Mouse (Mus musculus) layer of hippocampus, postnatal 10 days (tissue): Measurements from ENCODE around the gene 1700008O03Rik. TPM values are rescaled to one million over a fixed set of nuclear protein-coding genes. Genes with fewer than 3 reads are reported as not detected.
A peak's percentile ranks its signal among the peaks of the same experiment; 100 is the strongest.

ENCODE experiments used
- DNase-seq, 2 experiments: peaks; one replicate each; pipeline ENCODE4 v3.0.0; 2021; ENCODE audit warnings: low spot score in 2 of 2
- long read RNA-seq: library from polyadenylated mRNA; stranded (forward); transcript quantifications from one replicate; pipeline ENCODE4 v2.0.0, GENCODE M21; 2023
- total RNA-seq, 2 experiments: library from RNA; stranded (reverse); gene quantifications; 2 replicates each; pipeline ENCODE4 v1.2.3; 2021

Gene 1700008O03Rik
- total RNA-seq: 1 to 10 TPM; 4.3 to 5.0 TPM
- long read RNA-seq, partial matches to known transcripts: 2 of 10 reads
- long read RNA-seq, other reads (novel, unspliced or antisense): 7 of 10 reads

DNA sequence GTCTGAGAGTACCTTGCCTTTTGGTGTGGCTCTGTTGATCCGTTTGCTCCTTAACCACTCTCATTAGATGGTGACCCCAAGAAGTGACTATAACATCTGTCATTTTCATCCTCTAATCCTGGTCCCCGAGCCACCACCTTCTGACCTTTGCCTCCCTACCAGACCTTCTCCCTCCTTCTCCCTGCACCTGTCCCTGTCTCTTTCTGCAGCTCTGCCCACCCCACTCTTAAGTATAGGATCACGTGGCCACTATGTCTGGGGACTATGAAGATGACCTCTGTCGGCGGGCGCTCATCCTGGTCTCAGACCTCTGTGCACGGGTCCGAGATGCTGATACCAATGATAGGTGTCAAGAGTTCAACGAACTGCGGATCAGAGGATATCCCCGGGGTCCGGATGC is at the start of gene 1700008O03Rik:
Gene 1700008O03Rik, minus strand, starts transcription at position 101 of the 400 bp plus-strand sequence.
- no peak for DNase-seq

DNA sequence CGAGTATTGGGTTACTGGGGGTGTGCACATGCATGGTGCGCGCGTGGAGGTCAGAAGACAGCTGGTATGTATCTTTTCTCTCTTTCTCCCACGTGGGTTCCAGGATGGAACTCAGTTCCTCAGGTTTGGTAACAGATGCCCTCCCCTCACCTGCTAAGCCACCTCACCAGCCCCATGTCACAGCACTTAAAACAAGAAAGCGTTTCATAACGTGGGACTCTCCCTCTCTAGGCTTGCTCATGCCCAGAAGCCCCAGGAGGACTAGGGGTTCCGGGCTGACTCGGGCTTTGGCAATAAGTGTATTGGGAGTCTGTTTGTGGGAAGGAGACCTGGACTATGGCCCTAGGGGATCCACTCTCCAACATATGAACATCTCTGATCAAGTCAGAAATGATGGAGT is 48.5 kb upstream of the 1700008O03Rik start:
- DNase-seq: no peak

DNA sequence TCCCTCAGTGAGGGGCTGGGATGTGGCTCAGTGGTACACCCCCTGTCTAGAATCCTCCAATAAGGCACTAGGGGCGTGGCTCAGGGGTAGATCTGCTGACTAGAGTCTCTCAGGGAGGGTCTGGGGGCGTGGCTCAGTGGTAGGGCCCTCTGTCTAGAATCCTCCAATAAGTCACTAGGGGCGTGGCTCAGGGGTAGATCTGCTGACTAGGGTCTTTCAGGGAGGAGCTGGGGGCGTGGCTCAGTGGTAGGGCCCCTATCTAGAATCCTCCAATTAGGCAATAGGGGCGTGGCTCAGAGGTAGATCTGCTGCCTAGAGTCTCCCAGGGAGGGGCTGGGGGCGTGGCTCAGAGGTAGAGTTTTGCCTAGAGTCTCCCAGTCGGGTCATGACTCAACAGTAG is 47.8 kb upstream of the 1700008O03Rik start:
- DNase-seq: no peak

DNA sequence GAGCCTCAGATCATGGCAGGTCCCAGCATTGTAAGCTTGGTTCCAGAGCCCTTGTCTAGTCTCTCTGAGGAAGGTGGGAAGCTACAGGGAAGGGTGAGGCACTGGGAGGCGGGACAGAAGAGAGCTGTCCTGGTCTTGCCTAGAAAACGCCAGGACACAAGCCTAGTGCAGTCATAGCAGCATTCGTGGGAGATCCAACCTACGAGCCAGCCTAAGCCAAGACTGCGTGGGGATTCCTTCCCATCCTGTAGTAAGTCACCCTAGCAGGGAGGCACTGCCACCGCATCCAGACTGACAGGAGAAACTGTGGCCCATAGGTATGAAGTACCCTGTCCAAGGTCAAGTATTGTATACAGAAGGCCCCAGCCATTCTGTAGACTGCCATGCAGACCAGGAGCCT is 46.9 kb upstream of the 1700008O03Rik start:
- DNase-seq: no peak

DNA sequence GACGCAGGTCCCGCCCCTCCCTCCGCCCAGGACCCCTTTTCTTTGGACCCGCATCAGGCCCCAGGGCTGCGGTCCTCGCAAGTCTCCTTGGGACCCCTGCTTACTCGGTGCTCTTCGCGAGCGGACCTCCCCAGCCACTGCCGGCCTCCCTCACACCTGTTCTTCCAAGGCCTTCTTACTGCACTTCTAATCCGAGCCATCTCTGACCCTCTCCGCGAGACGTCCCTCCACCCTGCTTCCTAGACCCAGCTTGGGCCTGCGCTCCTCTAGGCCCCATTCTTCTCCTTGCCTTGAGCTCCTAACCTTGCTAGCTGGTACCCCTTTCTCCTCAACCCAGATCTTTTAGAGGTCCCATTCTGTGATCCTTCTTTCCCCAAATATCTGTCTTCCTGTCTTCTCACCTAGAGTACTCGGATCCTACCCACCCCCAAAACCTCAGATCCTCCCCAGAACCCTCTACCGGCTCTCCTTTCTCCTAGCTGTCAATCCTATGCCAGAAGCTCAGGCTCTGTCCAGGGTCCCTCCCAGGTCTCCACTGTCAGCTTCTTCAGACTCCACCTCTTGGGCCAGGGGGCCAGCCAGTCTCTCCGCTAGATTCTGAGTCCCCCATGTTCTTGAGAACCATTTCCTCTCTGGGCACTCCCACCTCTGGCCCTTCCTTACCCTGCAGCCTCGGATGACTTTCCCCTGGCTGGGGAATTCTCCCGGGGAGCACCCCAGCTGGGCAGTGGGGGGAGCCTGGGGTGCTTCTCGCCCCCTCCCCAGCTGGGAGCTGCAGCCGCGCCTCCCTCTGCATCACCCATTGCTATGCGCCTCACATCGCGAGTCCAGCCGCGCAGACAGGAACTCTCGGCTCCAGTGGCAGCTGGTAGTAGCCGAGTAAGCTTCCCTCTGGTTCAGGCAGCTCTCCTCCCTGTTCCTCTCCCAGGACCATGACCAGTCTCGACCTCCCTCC is 44.2 kb upstream of the 1700008O03Rik start:
- peak; percentile 71 to 77 for DNase-seq

DNA sequence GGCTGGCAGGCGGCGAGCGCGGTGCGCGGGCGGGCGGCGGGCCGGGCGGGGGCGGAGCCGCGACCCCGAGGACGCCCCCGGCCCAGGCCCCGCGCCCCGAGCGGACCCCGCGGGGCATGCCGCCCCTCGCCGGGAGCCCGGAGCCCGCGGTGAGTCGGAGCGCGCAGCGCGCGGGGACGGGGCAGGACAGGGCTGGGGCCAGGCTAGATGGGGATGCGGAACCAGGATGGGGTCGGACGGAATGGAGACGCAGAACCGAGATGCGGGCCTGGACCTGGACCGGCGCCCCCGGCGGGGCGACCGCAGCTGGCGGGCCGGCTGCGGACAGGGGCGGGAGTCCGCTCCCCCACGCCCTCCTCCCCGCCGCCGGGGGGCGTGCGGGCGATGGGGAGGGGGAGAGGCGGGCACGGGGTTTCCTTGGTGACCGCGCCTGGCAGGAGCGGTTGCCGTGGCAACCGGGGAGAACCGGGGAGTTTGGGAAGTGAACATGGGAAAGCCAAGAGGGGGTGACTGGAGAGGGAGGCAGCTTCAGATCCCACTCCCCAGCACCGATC is 43.4 kb upstream of the 1700008O03Rik start, which contains the start of gene Lrrc4b:
Gene Lrrc4b, plus strand, starts transcription at position 51 of the 554 bp plus-strand sequence.
- DNase-seq: peak; percentile 84 to 88

DNA sequence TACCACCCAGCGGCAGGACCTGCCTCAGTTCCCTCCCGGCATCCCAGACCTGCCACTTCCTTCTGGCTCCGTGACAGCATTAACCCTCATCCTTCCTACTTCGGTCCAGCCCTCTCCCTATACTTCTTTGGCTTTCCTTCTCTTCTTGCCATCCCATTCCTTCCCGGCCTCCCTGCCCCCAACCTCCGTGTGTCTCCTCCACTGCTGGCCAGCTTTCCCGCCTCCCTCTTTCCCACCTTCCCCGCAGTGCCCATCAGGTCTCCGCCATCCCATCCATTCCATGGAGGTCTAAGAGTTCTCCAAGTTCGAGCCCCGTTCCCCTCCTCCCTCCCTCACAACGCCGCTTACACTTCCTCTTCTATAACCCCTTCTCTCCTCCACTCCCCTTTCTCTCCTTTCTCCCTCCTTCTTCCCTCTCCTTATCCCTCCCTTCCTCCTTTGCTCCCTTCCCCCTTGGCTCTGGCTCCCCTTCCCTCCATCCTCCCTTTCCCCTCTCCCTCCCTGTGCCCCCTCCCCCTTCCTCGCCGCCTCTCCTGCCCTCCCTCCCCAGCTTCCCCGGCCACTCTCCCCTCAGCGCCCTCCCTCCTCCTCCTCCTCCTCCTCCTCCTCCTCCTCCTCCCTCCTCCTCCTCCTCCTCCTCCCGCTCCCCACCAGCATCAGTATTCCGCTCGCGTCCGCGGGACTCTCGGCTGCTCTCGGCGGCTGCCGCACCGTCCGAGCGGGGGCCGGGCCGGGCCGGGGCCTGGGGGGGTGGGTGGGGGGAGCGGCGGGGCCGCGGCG is 42.7 kb upstream of the 1700008O03Rik start:
- peak; percentile 76 to 82 for DNase-seq

DNA sequence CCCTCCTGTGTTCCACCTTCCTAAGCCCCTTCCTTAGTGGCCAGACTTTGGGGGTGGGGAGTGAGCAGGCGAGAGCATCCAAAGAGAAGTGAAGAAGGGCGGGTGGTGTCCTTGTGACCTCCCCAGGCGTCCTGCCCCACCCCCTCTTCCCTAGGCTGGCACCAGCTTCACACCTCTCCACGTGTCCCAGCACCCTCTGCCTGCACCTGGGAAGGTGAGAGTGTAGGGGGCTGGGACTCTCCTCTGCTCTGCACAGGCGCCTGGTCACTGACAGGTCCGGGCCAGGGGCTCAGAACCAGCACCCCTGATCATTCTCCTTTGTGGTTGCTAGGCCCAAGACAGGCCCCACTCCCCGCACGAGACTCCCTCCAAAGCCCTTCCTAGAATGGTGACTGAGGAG is 42.0 kb upstream of the 1700008O03Rik start:
- no peak for DNase-seq

DNA sequence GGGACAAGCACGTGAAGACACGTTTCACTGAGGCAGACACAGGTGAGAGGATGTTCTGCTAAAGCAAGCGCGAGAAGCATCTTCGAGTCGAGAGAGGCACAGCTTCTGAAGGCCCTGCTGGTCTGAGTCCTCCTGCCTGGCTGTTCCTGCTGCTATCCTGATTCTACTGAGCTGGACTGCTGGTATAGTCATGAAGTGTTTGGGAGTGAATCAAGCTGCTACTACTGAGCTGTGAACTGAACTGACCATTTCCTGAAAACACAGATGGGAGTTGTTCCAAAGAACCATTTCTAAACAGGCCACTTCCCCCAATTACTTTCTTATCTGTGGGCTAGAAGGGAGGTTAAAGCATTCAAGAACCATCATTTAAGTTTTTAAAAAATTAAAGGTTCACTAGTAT is 27.7 kb upstream of the 1700008O03Rik start:
- no peak for DNase-seq

DNA sequence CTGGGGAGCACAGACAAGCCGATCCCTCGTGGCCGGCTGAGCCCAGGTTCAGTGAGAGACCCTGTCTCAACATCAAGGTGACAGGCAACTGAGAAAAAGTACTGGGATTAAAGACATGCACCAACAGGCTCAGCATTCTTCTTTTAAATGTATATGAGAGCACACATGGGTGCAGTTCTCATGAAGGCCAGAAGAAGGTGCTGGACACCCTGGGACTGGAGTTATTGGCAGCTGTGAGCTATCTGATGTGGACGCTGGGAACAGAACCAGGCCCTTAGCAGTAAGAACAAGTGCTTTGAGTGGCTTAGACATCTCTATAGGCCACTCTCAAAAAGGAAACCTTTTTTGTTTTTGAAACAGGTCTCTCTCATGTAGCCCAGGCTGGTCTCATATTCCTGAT is 25.5 kb upstream of the 1700008O03Rik start:
- DNase-seq: no peak

DNA sequence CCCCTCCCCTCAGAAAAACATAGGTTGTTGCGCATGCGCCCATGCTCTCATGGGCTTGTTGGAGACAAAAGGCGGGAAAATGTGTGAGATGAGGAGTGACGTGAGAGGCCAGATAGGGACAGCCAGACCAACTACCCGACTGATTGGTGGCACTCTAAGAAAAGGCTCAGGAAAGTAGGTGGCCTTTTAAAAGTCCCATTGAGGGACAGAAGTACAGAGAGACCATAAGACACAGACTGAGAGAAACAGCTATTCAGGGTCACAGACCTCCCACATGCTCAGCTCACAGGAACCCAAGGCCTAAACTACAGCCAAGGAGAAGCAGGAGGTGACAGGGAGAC is 20.4 kb upstream of the 1700008O03Rik start:
- no peak for DNase-seq

DNA sequence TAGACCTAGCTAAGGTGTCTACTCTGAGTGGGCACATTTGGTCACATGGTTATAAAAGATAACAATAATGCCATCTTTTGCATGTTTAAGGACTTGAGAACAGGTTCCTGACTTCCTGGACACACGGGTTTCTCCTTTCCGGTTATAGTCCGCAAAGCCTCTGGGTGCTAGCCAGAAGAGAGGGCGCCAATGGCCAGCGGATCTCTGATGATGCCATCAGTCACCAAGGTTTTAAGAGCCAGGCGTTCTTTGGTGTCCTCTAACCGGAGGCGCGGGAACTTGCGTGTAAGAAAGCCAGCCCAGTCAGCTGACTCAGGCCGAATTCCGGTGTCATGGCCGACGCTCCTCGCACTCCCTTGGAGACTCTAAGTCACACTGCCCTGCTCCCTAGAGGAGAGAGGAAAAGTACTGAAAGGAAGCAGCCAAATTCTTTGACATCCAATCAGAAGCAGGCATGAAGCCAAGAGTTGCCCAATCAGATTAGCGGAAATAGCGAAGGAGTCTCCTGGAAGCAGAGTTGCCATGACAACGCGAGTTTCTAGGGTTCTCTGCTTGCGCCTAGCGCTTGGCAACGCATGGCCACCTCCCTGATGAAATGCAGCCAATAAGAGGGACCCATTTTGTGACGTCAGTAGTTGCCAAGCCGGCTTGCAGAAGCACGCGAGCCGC is 19.9 kb upstream of the 1700008O03Rik start:
- DNase-seq: peak; percentile 93

DNA sequence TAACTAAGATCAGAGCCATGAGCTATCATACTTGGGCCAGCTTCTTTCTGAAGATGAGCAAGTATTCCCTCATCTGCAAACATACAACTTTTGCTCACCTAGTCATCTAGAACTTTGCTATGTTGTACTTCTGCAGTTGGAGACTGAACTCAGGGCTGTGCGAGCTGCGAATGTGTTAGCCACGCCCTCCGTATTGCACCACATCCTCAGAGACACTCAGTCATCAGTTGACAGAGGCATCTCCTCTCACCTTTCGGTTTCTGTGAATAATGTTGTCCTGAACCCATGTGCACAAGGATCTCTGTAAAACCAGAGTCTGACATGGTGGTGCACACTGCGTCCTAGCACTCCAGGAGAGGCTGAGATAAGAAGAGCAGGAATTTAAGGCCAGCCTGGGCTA is 16.1 kb upstream of the 1700008O03Rik start:
- no peak for DNase-seq

DNA sequence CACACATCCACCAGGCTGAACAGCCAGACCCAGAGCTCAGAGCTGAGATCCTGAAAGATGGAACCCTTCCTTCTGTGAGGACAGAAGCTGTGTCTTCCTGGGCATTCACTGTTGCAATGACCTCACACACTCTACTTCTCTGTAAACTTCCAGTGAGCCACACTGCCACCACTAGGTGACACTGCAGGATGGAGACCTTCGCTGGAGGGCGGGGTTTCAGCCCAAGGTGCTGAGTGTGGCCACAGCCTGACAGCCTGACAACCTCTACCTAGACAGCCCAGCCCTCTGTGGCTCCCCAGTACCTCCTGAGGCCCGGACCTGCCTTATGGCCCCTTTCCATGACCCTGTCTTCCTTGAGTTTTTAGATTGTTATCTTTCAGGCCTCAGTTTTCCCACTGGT is 12.9 kb upstream of the 1700008O03Rik start:
- peak; percentile 59 to 63 for DNase-seq

DNA sequence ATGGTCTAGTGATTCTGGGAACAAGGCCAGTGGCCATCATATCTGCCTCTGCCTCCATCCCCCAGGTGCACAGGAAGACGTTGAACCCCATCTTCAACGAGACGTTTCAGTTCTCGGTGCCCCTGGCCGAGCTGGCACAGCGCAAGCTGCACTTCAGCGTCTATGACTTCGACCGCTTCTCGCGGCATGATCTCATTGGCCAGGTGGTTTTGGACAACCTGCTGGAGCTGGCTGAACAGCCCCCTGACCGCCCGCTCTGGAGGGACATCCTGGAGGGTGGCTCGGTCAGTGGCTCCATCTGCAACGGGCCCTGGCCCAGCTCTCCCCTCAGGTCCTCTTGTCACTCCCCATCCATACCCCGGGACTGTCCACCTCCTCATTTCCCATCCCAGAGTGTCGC is 7.7 kb upstream of the 1700008O03Rik start:
- DNase-seq: no peak

DNA sequence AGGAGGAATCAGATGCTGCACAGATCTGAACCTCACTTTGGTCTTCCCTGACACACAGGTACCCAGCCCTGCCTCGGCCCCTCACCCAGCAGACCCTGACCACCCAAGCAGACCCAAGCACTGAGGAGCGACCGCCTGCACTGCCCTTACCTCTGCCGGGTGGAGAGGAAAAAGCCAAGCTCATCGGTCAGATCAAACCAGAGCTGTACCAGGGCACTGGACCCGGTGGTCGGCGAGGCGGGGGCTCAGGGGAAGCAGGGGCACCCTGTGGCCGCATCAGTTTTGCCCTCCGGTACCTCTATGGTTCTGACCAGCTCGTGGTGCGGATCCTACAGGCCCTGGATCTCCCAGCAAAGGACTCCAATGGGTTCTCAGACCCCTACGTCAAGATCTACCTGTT is 6.7 kb upstream of the 1700008O03Rik start:
- no peak for DNase-seq

DNA sequence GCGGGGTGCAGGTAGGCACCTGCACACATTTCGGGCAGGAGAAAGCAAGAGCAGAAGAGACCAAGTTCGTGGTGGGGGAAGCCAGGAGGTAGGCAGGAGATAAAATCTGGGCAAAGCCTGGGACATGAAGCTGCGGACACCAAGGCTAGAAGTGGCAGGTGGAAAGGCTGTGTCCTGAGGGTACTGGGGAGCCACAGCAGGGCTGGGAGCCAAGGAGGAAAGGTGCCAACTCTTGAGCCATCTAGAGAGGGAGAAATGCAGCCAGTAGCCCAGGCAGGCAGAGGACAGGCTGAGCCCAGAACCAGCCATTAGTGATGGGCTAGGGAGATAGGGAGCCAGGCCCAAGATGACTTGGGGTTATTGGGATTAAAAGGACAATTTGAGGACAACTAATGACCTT is 6.2 kb upstream of the 1700008O03Rik start:
- no peak for DNase-seq

DNA sequence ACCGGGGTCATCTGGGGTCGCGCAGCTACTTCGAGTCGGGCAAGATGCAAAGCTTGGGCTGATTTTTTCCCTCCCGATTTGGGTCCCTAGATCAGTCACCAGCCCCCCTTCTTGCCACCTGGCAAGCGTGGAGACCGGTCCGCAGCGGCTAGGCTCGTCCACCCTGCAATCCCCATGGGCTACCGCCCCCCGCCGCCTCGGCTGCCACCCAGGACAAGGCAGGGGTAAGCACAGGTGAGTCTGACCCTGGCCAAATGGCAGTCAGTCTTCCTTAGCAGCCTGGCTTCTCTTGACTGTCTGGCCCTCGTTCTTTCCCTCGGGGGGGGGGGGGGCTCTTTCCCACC is 932 bp downstream of the 1700008O03Rik start:
- no peak for DNase-seq

DNA sequence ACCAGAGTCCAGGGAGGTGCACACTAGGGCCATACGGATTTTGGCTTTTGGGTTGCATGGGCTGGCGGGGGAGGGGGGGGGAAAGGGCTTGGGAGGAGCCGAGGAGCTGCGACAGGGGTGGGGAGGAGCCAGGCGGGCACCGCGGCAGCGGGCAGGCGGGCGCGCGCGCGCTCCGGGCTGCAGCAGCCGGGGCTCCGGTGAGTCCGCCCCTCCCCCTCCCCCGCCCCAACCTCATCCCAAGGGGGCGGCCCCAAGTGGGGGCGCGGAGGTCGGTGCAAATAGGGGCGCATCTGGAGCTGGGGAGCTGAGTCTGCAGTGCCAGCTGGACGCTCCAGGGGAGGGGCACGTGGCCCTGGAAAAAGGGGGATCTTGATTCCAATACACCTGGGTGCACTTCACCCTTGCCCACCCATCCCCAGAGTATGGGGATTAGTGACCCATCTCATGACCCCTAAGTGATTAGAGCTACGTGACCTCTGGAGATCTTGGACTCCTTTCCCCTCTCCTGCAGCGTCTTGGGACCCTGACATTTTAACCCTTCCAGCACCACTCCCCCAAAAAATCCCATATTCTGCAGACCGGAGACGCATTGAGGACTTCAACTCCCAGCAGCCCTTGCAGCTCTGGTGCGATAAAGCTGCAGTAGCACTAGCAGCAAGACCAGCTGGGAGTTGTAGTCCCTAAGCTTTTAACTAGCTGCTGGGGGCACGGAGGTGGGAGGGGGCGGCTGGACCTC is 1.5 kb downstream of the 1700008O03Rik start, which contains the start of gene Syt3:
Gene Syt3, plus strand, starts transcription at position 123 of the 736 bp plus-strand sequence.
- DNase-seq: peak; percentile 73 to 79

DNA sequence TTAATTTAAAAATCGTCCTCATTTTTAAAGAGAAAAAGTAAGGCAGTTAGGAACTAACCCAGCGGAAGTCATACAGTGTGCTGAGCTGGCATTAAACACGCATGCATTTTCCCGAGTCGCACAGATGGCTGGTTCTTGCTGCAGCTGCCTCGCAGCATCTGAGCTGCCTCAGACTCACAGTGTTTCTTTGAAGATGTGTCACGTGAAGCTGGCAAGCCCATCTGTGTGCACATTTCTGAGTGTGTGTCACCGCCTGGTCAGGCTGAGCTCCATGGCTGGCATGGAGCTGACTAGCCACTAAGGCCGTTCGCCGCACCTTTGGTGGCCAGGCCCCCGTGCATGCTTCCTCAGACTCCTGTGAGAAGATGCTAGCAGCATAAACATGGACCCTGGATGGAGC is 3.1 kb downstream of the 1700008O03Rik start:
- DNase-seq: peak; percentile 64 to 69
